Mouse (Mus musculus) forebrain, embryonic 13.5 days (tissue): ENCODE measurements around the gene Vps26b. TPM values are rescaled to one million over a fixed set of nuclear protein-coding genes. Genes with fewer than 3 reads are reported as not detected.

Experiments
- ATAC-seq: fragments of 200-750 bp; cut with Nextera tagmentation; 2 replicates; pipeline ENCODE4 v1.8.0; 2017
- H3K27ac ChIP-seq: fragments of 300-500 bp; sonication (generic); 2 replicates; pipeline ENCODE4 v1.5.1; 2015; ENCODE audit warnings: inconsistent platforms, mild to moderate bottlenecking, moderate library complexity
- H3K27me3 ChIP-seq: fragments of 300-500 bp; sonication (generic); 2 replicates; pipeline ENCODE4 v1.6.1; 2015; ENCODE audit warnings: mild to moderate bottlenecking, inconsistent platforms
- H3K36me3 ChIP-seq: fragments of 300-500 bp; sonication (generic); 2 replicates; pipeline ENCODE4 v1.6.1; 2015; ENCODE audit warnings: mild to moderate bottlenecking, inconsistent platforms; ENCODE audit not compliant: poor library complexity, severe bottlenecking
- H3K4me1 ChIP-seq: fragments of 300-500 bp; sonication (generic); 2 replicates; pipeline ENCODE4 v1.6.1; 2015; ENCODE audit warnings: inconsistent platforms
- H3K4me2 ChIP-seq: fragments of 300-500 bp; sonication (generic); 2 replicates; pipeline ENCODE4 v1.6.1; 2015; ENCODE audit warnings: inconsistent platforms, mild to moderate bottlenecking, moderate library complexity
- H3K4me3 ChIP-seq: fragments of 300-500 bp; sonication (generic); 2 replicates; pipeline ENCODE4 v1.5.1; 2015; ENCODE audit warnings: mild to moderate bottlenecking, inconsistent platforms
- H3K9ac ChIP-seq: fragments of 300-500 bp; sonication (generic); 2 replicates; pipeline ENCODE4 v1.6.1; 2015; ENCODE audit warnings: mild to moderate bottlenecking, inconsistent platforms
- H3K9me3 ChIP-seq: fragments of 300-500 bp; sonication (generic); replicated peaks from 2 replicates; pipeline ENCODE4 v1.6.1; 2016; ENCODE audit warnings: inconsistent platforms
- whole genome bisulfite sequencing: fragments of 180-500 bp; shearing (Covaris S2); methylation state at CpG from one replicate; pipeline ENCODE4 v1.1.7; 2015; 5-methylcytosine and 5-hydroxymethylcytosine counted together
- polyA plus RNA-seq: library from polyadenylated mRNA; unstranded; fragments of >200 nt; fragmentation: Nextera tagmentation; extraction: Ambion mirVana; gene quantifications from 2 replicates; pipeline ENCODE4 v1.2.1, GENCODE M21; 2015

Vps26b gene
- polyA plus RNA-seq = 52.6 and 56.5 TPM in 2 replicates

GRCm38 (mm10) chr9:27029828-27030762, at the start of gene Vps26b, which contains the start of gene Ncapd3:
TSS of gene Vps26b (minus strand) at chr9:27030065.
TSS of gene Ncapd3 (plus strand) at chr9:27030175.
- peaks cover 50% of the 10 kb centered on the region for H3K4me1 ChIP-seq
- H3K27me3 ChIP-seq = no peaks in the 10 kb centered on the region

GRCm38 (mm10) chr9:27075812-27076211, 45.9 kb upstream of the Vps26b start:
- Histone ChIP-seq H3K9me3 (no peaks in the 10 kb centered on the region), H3K9ac (no peak overlapping the region), H3K4me3 (no peak overlapping the region), H3K27ac (no peak overlapping the region), H3K4me2 (no peak overlapping the region), H3K27me3 (no peaks in the 10 kb centered on the region), H3K4me1 (no peaks in the 10 kb centered on the region), H3K36me3 (peaks cover 74% of the 10 kb centered on the region)
- ATAC-seq = no peak

More at GRCm38 (mm10) chr9:27029828-27030762, at the start of gene Vps26b, which contains the start of gene Ncapd3:
- Histone ChIP-seq H3K27ac (peak within 1 kb of the TSS; percentile 92), H3K9ac (peak within 1 kb of the TSS; percentile 97), H3K4me3 (peak within 1 kb of the TSS; percentile 97), H3K4me2 (peak within 1 kb of the TSS; percentile 76), H3K9me3 (no peaks in the 10 kb centered on the region), H3K36me3 (peaks cover 3% of the 10 kb centered on the region; the same call in 1 of the 2 replicates)
- WGBS = under 1% methylated on average over 67 of the region's 80 CpGs
- ATAC-seq = peak; percentile 95

- no peak for ATAC-seq
- Histone ChIP-seq H3K9ac (no peak overlapping the region), H3K4me3 (no peak overlapping the region), H3K4me1 (no peaks in the 10 kb centered on the region), H3K27me3 (no peaks in the 10 kb centered on the region), H3K9me3 (0 out of 2 replicates have a peak, but pooled peaks cover 3% of the 10 kb centered on the region), H3K27ac (no peak overlapping the region), H3K36me3 (peaks cover 76% of the 10 kb centered on the region), H3K4me2 (no peak overlapping the region)
- WGBS = 81% methylated on average over 1 of the region's 1 CpGs
Measured at GRCm38 (mm10) chr9:27074677-27075076, 44.8 kb upstream of the Vps26b start.

GRCm38 (mm10) chr9:27070895-27071294, 41.0 kb upstream of the Vps26b start:
- H3K4me2 ChIP-seq = no peak overlapping the region
- ATAC-seq = no peak
- H3K36me3 ChIP-seq = peaks cover 90% of the 10 kb centered on the region
- 0 out of 2 replicates have a peak, but pooled peaks cover 4% of the 10 kb centered on the region for H3K9me3 ChIP-seq
- no peak overlapping the region for H3K9ac ChIP-seq
- H3K4me3 ChIP-seq = no peak overlapping the region
- WGBS = 94% methylated on average over 4 of the region's 4 CpGs
- no peak overlapping the region for H3K27ac ChIP-seq
- no peaks in the 10 kb centered on the region for H3K27me3 ChIP-seq
- H3K4me1 ChIP-seq = no peaks in the 10 kb centered on the region

GRCm38 (mm10) chr9:27058341-27058740, 28.5 kb upstream of the Vps26b start:
- no peaks in the 10 kb centered on the region for H3K9me3 ChIP-seq
- no peak overlapping the region for H3K4me2 ChIP-seq
- peaks cover 94% of the 10 kb centered on the region for H3K36me3 ChIP-seq
- H3K27ac ChIP-seq = no peak overlapping the region
- ATAC-seq = no peak
- no peaks in the 10 kb centered on the region for H3K27me3 ChIP-seq
- no peaks in the 10 kb centered on the region for H3K4me1 ChIP-seq
- H3K4me3 ChIP-seq = no peak overlapping the region
- H3K9ac ChIP-seq = no peak overlapping the region
- WGBS = 98% methylated on average over 5 of the region's 5 CpGs

- H3K9ac ChIP-seq = no peak overlapping the region
- H3K4me3 ChIP-seq = no peak overlapping the region
- peaks cover 87% of the 10 kb centered on the region for H3K36me3 ChIP-seq
- no peak overlapping the region for H3K27ac ChIP-seq
- H3K27me3 ChIP-seq = no peaks in the 10 kb centered on the region
- no peaks in the 10 kb centered on the region for H3K4me1 ChIP-seq
- WGBS = 96% methylated on average over 2 of the region's 2 CpGs
- no peak overlapping the region for H3K4me2 ChIP-seq
- no peak for ATAC-seq
- no peaks in the 10 kb centered on the region for H3K9me3 ChIP-seq
Measured at GRCm38 (mm10) chr9:27049492-27049891, 19.6 kb upstream of the Vps26b start.

- Histone ChIP-seq H3K9ac (no peak overlapping the region), H3K4me3 (no peak overlapping the region), H3K4me1 (no peaks in the 10 kb centered on the region), H3K4me2 (no peak overlapping the region), H3K36me3 (peaks cover 94% of the 10 kb centered on the region), H3K9me3 (no peaks in the 10 kb centered on the region), H3K27ac (no peak overlapping the region), H3K27me3 (no peaks in the 10 kb centered on the region)
- ATAC-seq = no peak
- WGBS = 97% methylated on average over 5 of the region's 5 CpGs
Measured at GRCm38 (mm10) chr9:27043892-27044291, 14.0 kb upstream of the Vps26b start.

GRCm38 (mm10) chr9:27030763-27031100, 867 bp upstream of the Vps26b start:
- no peaks in the 10 kb centered on the region for H3K27me3 ChIP-seq
- H3K4me1 ChIP-seq = peaks cover 50% of the 10 kb centered on the region
- no peaks in the 10 kb centered on the region for H3K9me3 ChIP-seq
- H3K4me2 ChIP-seq = peak overlapping the region; percentile 76
- peak overlapping the region; percentile 97 for H3K4me3 ChIP-seq
- no peak; the same call in 1 of the 2 replicates for ATAC-seq
- H3K27ac ChIP-seq = peak overlapping the region; percentile 10; the same call in 1 of the 2 replicates
- H3K9ac ChIP-seq = peak overlapping the region; percentile 75
- under 1% methylated on average over 17 of the region's 17 CpGs for WGBS
- H3K36me3 ChIP-seq = peaks cover 3% of the 10 kb centered on the region; the same call in 1 of the 2 replicates

GRCm38 (mm10) chr9:27029022-27029827, 640 bp downstream of the Vps26b start:
- peak; percentile 41 for ATAC-seq
- Histone ChIP-seq H3K4me2 (peak overlapping the region; percentile 76), H3K4me1 (peaks cover 50% of the 10 kb centered on the region), H3K27ac (peak overlapping the region; percentile 92), H3K4me3 (peak overlapping the region; percentile 97), H3K36me3 (peaks cover 3% of the 10 kb centered on the region; the same call in 1 of the 2 replicates), H3K9me3 (no peaks in the 10 kb centered on the region), H3K27me3 (no peaks in the 10 kb centered on the region), H3K9ac (peak overlapping the region; percentile 97)
- WGBS = 0% methylated on average over 51 of the region's 52 CpGs

GRCm38 (mm10) chr9:27026708-27027107, 3.2 kb downstream of the Vps26b start:
- Histone ChIP-seq H3K4me2 (peak overlapping the region; percentile 76; the same call in 1 of the 2 replicates), H3K4me3 (no peak overlapping the region), H3K9me3 (no peaks in the 10 kb centered on the region), H3K4me1 (peaks cover 41% of the 10 kb centered on the region), H3K27ac (no peak overlapping the region), H3K27me3 (no peaks in the 10 kb centered on the region), H3K36me3 (peaks cover 4% of the 10 kb centered on the region; the same call in 1 of the 2 replicates), H3K9ac (no peak overlapping the region)
- 85% methylated on average over 1 of the region's 1 CpGs for WGBS
- no peak for ATAC-seq

GRCm38 (mm10) chr9:27023681-27024080, 6.2 kb downstream of the Vps26b start:
- Histone ChIP-seq H3K27ac (no peak overlapping the region), H3K36me3 (peaks cover 15% of the 10 kb centered on the region), H3K9me3 (no peaks in the 10 kb centered on the region), H3K4me1 (peaks cover 30% of the 10 kb centered on the region), H3K4me2 (no peak overlapping the region), H3K4me3 (no peak overlapping the region), H3K9ac (no peak overlapping the region), H3K27me3 (no peaks in the 10 kb centered on the region)
- no peak for ATAC-seq
- 91% methylated on average over 4 of the region's 4 CpGs for WGBS

GRCm38 (mm10) chr9:27018961-27019360, 10.9 kb downstream of the Vps26b start:
- ATAC-seq = no peak
- Histone ChIP-seq H3K27me3 (no peaks in the 10 kb centered on the region), H3K4me2 (no peak overlapping the region), H3K27ac (no peak overlapping the region), H3K4me1 (no peaks in the 10 kb centered on the region), H3K36me3 (peaks cover 60% of the 10 kb centered on the region), H3K4me3 (no peak overlapping the region), H3K9ac (no peak overlapping the region), H3K9me3 (no peaks in the 10 kb centered on the region)
- 93% methylated on average over 10 of the region's 10 CpGs for WGBS
